Mouse (Mus musculus): ENCODE data around the gene Rbm43. TPM values are rescaled to one million over a fixed set of nuclear protein-coding genes. Genes with fewer than 3 reads are reported as not detected.
A peak's percentile ranks its signal among the peaks of the same experiment; 100 is the strongest.

Gene Rbm43
- polyA plus RNA-seq, 1 experiment from 2014 or later: 14.3 TPM

- Histone ChIP-seq H3K9ac (no peak overlapping the region), H3K9me3 (no peaks in the 10 kb centered on the region), H3K27me3 (no peaks in the 10 kb centered on the region), H3K4me3 (no peak overlapping the region), H3K4me1 (no peaks in the 10 kb centered on the region), H3K4me2 (replicated peaks) (no peak overlapping the region), H3K27ac (no peak overlapping the region), H3K36me3 (no peaks in the 10 kb centered on the region)
- ATAC-seq (ENCODE audit: low FRiP score, low read depth): no peak
- WGBS: 73% methylated on average over 2 of the region's 2 CpGs
These were observed 10.8 kb upstream of the Rbm43 start for GRCm38 (mm10) chr2:51945812-51946211.

- 86% methylated on average over 7 of the region's 7 CpGs for WGBS
- ATAC-seq (ENCODE audit: low FRiP score, low read depth): no peak
- Histone ChIP-seq H3K27me3 (no peaks in the 10 kb centered on the region), H3K9ac (no peak overlapping the region), H3K36me3 (no peaks in the 10 kb centered on the region), H3K27ac (no peak overlapping the region), H3K4me1 (no peaks in the 10 kb centered on the region), H3K9me3 (no peaks in the 10 kb centered on the region), H3K4me2 (replicated peaks) (no peak overlapping the region), H3K4me3 (no peak overlapping the region)
These were observed 6.9 kb upstream of the Rbm43 start for GRCm38 (mm10) chr2:51941832-51942231.

GRCm38 (mm10) chr2:51938750-51939149 is 3.8 kb upstream of the Rbm43 start:
- WGBS: 70% methylated on average over 2 of the region's 3 CpGs
- Histone ChIP-seq H3K9me3 (no peaks in the 10 kb centered on the region), H3K36me3 (no peaks in the 10 kb centered on the region), H3K4me2 (replicated peaks) (no peak overlapping the region), H3K4me1 (peaks cover 16% of the 10 kb centered on the region), H3K27ac (no peak overlapping the region), H3K9ac (no peak overlapping the region), H3K27me3 (0 out of 2 replicates have a peak, but pooled peaks cover 2% of the 10 kb centered on the region), H3K4me3 (no peak overlapping the region)
- no peak for ATAC-seq (ENCODE audit: low FRiP score, low read depth)

GRCm38 (mm10) chr2:51937004-51937403 is 2.0 kb upstream of the Rbm43 start:
- no peak overlapping the region for H3K27ac ChIP-seq
- 76% methylated on average over 6 of the region's 6 CpGs for WGBS
- no peak for ATAC-seq (ENCODE audit: low FRiP score, low read depth)

GRCm38 (mm10) chr2:51936585-51936984 is 1.6 kb upstream of the Rbm43 start:
- ATAC-seq (ENCODE audit: low FRiP score, low read depth): no peak
- H3K9ac ChIP-seq: no peak overlapping the region
- no peaks in the 10 kb centered on the region for H3K9me3 ChIP-seq
- no peak overlapping the region for H3K4me2 ChIP-seq (replicated peaks)
- no peak overlapping the region for H3K27ac ChIP-seq
- H3K36me3 ChIP-seq: no peaks in the 10 kb centered on the region
- H3K4me3 ChIP-seq: no peak overlapping the region
- H3K27me3 ChIP-seq: 0 out of 2 replicates have a peak, but pooled peaks cover 2% of the 10 kb centered on the region
- WGBS: 82% methylated on average over 3 of the region's 3 CpGs
- H3K4me1 ChIP-seq: peaks cover 17% of the 10 kb centered on the region

More at GRCm38 (mm10) chr2:51937004-51937403, 2.0 kb upstream of the Rbm43 start:
- Histone ChIP-seq H3K27me3 (0 out of 2 replicates have a peak, but pooled peaks cover 2% of the 10 kb centered on the region), H3K36me3 (no peaks in the 10 kb centered on the region), H3K4me3 (no peak overlapping the region), H3K9me3 (no peaks in the 10 kb centered on the region), H3K4me2 (replicated peaks) (no peak overlapping the region), H3K9ac (no peak overlapping the region), H3K4me1 (peaks cover 17% of the 10 kb centered on the region)

GRCm38 (mm10) chr2:51935921-51936320 is 958 bp upstream of the Rbm43 start:
- H3K27ac ChIP-seq: no peak overlapping the region
- 94% methylated on average over 7 of the region's 7 CpGs for WGBS
- peaks cover 17% of the 10 kb centered on the region for H3K4me1 ChIP-seq
- no peak overlapping the region for H3K4me3 ChIP-seq
- no peaks in the 10 kb centered on the region for H3K36me3 ChIP-seq
- no peaks in the 10 kb centered on the region for H3K9me3 ChIP-seq
- no peak overlapping the region for H3K4me2 ChIP-seq (replicated peaks)
- ATAC-seq (ENCODE audit: low FRiP score, low read depth): no peak
- H3K27me3 ChIP-seq: 0 out of 2 replicates have a peak, but pooled peaks cover 2% of the 10 kb centered on the region
- H3K9ac ChIP-seq: no peak overlapping the region

- Histone ChIP-seq H3K4me3 (peak overlapping the region; percentile 57), H3K27ac (no peak overlapping the region), H3K9ac (peak overlapping the region; percentile 71; the same call in 1 of the 2 replicates), H3K27me3 (0 out of 2 replicates have a peak, but pooled peaks cover 2% of the 10 kb centered on the region), H3K9me3 (no peaks in the 10 kb centered on the region), H3K4me1 (peaks cover 17% of the 10 kb centered on the region), H3K4me2 (replicated peaks) (peak overlapping the region; percentile 67), H3K36me3 (peaks cover 9% of the 10 kb centered on the region)
- no peak for ATAC-seq (ENCODE audit: low FRiP score, low read depth)
- 36% methylated on average over 12 of the region's 12 CpGs for WGBS
These were observed 1.4 kb downstream of the Rbm43 start for GRCm38 (mm10) chr2:51933341-51934134.

- Histone ChIP-seq H3K36me3 (peaks cover 9% of the 10 kb centered on the region), H3K27me3 (0 out of 2 replicates have a peak, but pooled peaks cover 2% of the 10 kb centered on the region), H3K9ac (no peak overlapping the region), H3K4me2 (replicated peaks) (no peak overlapping the region), H3K4me3 (no peak overlapping the region), H3K27ac (no peak overlapping the region), H3K4me1 (peaks cover 17% of the 10 kb centered on the region), H3K9me3 (no peaks in the 10 kb centered on the region)
- WGBS: 94% methylated on average over 7 of the region's 7 CpGs
- ATAC-seq (ENCODE audit: low FRiP score, low read depth): no peak
These were observed 3.7 kb downstream of the Rbm43 start for GRCm38 (mm10) chr2:51931241-51931640.

- Histone ChIP-seq H3K4me1 (peaks cover 26% of the 10 kb centered on the region), H3K4me3 (no peak overlapping the region), H3K9me3 (no peaks in the 10 kb centered on the region), H3K27ac (no peak overlapping the region), H3K27me3 (no peaks in the 10 kb centered on the region), H3K36me3 (no peaks in the 10 kb centered on the region), H3K4me2 (replicated peaks) (no peak overlapping the region), H3K9ac (no peak overlapping the region)
- 9% methylated on average over 5 of the region's 5 CpGs for WGBS
- ATAC-seq (ENCODE audit: low FRiP score, low read depth): peak; percentile 81
These were observed 19.9 kb downstream of the Rbm43 start for GRCm38 (mm10) chr2:51914944-51915680.

GRCm38 (mm10) chr2:51914532-51914931 is 20.4 kb downstream of the Rbm43 start:
- no peak overlapping the region for H3K27ac ChIP-seq
- peak; percentile 58; the same call in 1 of the 2 replicates for ATAC-seq (ENCODE audit: low FRiP score, low read depth)
- H3K4me2 ChIP-seq (replicated peaks): no peak overlapping the region
- no peak overlapping the region for H3K4me3 ChIP-seq
- H3K9ac ChIP-seq: no peak overlapping the region
- no peaks in the 10 kb centered on the region for H3K9me3 ChIP-seq
- 48% methylated on average over 7 of the region's 7 CpGs for WGBS
- peaks cover 26% of the 10 kb centered on the region for H3K4me1 ChIP-seq
- H3K36me3 ChIP-seq: no peaks in the 10 kb centered on the region
- H3K27me3 ChIP-seq: no peaks in the 10 kb centered on the region

- H3K27me3 ChIP-seq: no peaks in the 10 kb centered on the region
- no peaks in the 10 kb centered on the region for H3K36me3 ChIP-seq
- H3K4me2 ChIP-seq (replicated peaks): 0 out of 2 replicates have a peak overlapping the region, but pooled peaks have one; percentile 1
- ATAC-seq (ENCODE audit: low FRiP score, low read depth): no peak
- H3K4me3 ChIP-seq: no peak overlapping the region
- H3K4me1 ChIP-seq: peaks cover 32% of the 10 kb centered on the region
- H3K9ac ChIP-seq: no peak overlapping the region
- 10% methylated on average over 6 of the region's 6 CpGs for WGBS
- H3K27ac ChIP-seq: peak overlapping the region; percentile 44
- no peaks in the 10 kb centered on the region for H3K9me3 ChIP-seq
These were observed 22.2 kb downstream of the Rbm43 start for GRCm38 (mm10) chr2:51912740-51913139.

- Histone ChIP-seq H3K4me3 (no peak overlapping the region), H3K9me3 (no peaks in the 10 kb centered on the region), H3K27me3 (no peaks in the 10 kb centered on the region), H3K4me2 (replicated peaks) (no peak overlapping the region), H3K36me3 (no peaks in the 10 kb centered on the region), H3K27ac (no peak overlapping the region), H3K4me1 (peaks cover 39% of the 10 kb centered on the region), H3K9ac (no peak overlapping the region)
- no peak for ATAC-seq (ENCODE audit: low FRiP score, low read depth)
- WGBS: 56% methylated on average over 2 of the region's 2 CpGs
These were observed 23.1 kb downstream of the Rbm43 start for GRCm38 (mm10) chr2:51911864-51912263.
